9 mouse cellular contexts compared by ENCODE assay signal in the genomic region with DNA sequence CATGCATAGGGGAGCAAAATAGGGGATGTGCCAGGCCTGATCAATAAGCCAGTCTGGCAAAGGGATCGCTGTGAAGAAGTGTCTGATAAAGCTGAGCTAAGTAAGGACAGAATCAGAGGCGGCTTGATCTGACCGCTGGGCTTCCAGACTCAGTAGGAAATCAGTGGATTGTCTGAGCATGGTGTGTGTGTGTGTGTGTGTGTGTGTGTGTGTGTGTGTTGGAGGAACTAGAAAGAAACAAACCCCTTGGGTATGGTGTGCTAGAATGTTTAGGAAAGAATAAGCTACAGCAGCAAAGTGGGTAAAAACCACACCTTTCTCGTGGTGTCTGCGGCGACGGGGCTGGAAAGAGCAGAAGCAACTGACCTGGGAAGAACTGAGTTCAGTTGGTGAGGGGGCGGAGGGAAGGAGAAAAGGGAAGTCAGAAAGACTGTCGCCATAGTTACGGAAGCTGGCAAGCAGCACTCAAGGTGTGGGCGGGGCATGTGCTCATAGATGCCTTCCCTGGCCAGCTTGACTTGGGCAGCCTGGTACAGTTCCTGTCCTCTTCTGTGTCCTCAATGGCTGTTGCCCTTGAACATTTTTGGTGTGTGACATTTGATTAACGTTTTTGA. TPM values are rescaled to one million over a fixed set of nuclear protein-coding genes. Genes with fewer than 3 reads are reported as not detected.
A peak's percentile ranks its signal among the peaks of the same experiment; 100 is the strongest.
DNase-seq lines count a peak whose midpoint lies in the region; ATAC-seq and TF ChIP-seq lines count a peak whose summit lies in the region.
"Had no signal": no experiment of that assay in that cellular context is flagged by ENCODE, and none has a peak within 500 bp of the region (broad histone marks: within the 10 kb centered on the region; RNA-seq: fewer than 3 reads in every experiment).

No protein-coding gene starts in this region.

- intact Hi-C loops in left cerebral cortex, postnatal 25 days (cut with DNase I), result no loop called here

- no peak overlapping the region for H3K27ac ChIP-seq in forebrain, embryonic 14.5 days (ENCODE audit: low read depth, low read length)
- H3K27ac ChIP-seq in intestine, postnatal 0 days (ENCODE audit: low read depth, low read length), result no peak overlapping the region

- no peaks in the 10 kb centered on the region for H3K36me3 ChIP-seq in forebrain, embryonic 14.5 days (ENCODE audit: control insufficient read depth, insufficient read depth, low read length)
- H3K36me3 ChIP-seq in intestine, postnatal 0 days (ENCODE audit: control insufficient read depth, insufficient read depth), result no peaks in the 10 kb centered on the region

- WGBS in forebrain, embryonic 14.5 days, result 23% methylated on average over 12 of the region's 12 CpGs
- WGBS in intestine, postnatal 0 days, result 22% methylated on average over 12 of the region's 12 CpGs

- H3K4me3 ChIP-seq in forebrain, embryonic 14.5 days (ENCODE audit: low read depth, low read length), result no peak overlapping the region
- H3K4me3 ChIP-seq in intestine, postnatal 0 days (ENCODE audit: low read depth, low read length), result no peak overlapping the region
- H3K4me3 ChIP-seq: erythroblast, embryonic 14.5 days had no signal

- H3K4me2 ChIP-seq in forebrain, embryonic 14.5 days (ENCODE audit: low read length), result no peak overlapping the region
- H3K4me2 ChIP-seq in intestine, postnatal 0 days (replicated peaks; ENCODE audit: low read depth), result 0 out of 2 replicates have a peak overlapping the region, but pooled peaks have one; percentile 6

- no peak for TF ChIP-seq CTCF in intestine, postnatal 0 days (IDR thresholded peaks at IDR 0.05; ENCODE audit: low read depth)

- 0 out of 2 replicates have a peak, but pooled peaks cover 5% of the 10 kb centered on the region for H3K27me3 ChIP-seq in forebrain, embryonic 14.5 days (replicated peaks; ENCODE audit: control insufficient read depth, insufficient read depth, low read length)
- H3K27me3 ChIP-seq in intestine, postnatal 0 days (replicated peaks; ENCODE audit: control insufficient read depth, insufficient read depth, low read length), result no peaks in the 10 kb centered on the region

- ATAC-seq in CD4-positive, CD25-positive, alpha-beta regulatory T cell, adult 4 months, result peak; percentile 97
- peak; percentile 46; the same call in 1 of the 2 replicates for ATAC-seq in forebrain, embryonic 14.5 days
- ATAC-seq in intestine, postnatal 0 days, result no peak
- peak; percentile 93 for ATAC-seq in megakaryocyte progenitor cell, adult 5-6 weeks (replicated peaks; ENCODE audit: poor library complexity)

- no peaks in the 10 kb centered on the region for H3K9me3 ChIP-seq in forebrain, embryonic 14.5 days (replicated peaks; ENCODE audit: control insufficient read depth, low read length)
- no peaks in the 10 kb centered on the region for H3K9me3 ChIP-seq in intestine, postnatal 0 days (ENCODE audit: control insufficient read depth)

- H3K9ac ChIP-seq in forebrain, embryonic 14.5 days (ENCODE audit: low read length), result no peak overlapping the region; the same call in 1 of the 2 replicates
- no peak overlapping the region for H3K9ac ChIP-seq in intestine, postnatal 0 days (ENCODE audit: low read depth, low read length)

- DNase-seq in adrenal gland, adult 2 months, result peak; percentile 79
- peak; percentile 65 for DNase-seq in forebrain, embryonic 14.5 days (ENCODE audit: low spot score)
- DNase-seq in left cerebral cortex, postnatal 25 days (ENCODE audit: low spot score in 2 of 2), result peak; percentile 72 to 82
- DNase-seq in spleen, adult 12 weeks (ENCODE audit: low spot score), result peak; percentile 57
- no peak for DNase-seq in urinary bladder, adult 2 months (ENCODE audit: low spot score)

- 0 out of 2 replicates have a peak, but pooled peaks cover 4% of the 10 kb centered on the region for H3K4me1 ChIP-seq in forebrain, embryonic 14.5 days (ENCODE audit: control insufficient read depth, insufficient read depth, low read length)
- H3K4me1 ChIP-seq in intestine, postnatal 0 days (replicated peaks; ENCODE audit: control insufficient read depth, insufficient read depth, low read length), result no peaks in the 10 kb centered on the region

RNA-seq across cellular contexts. Expression of gene Tomm20l, which starts 2.6 kb away (rescaled TPM):
- polyA plus RNA-seq in CD4-positive, CD25-positive, alpha-beta regulatory T cell, adult 4 months (2017; shearing (Covaris generic)), result not detected
- 1 to 10 TPM; 7.5 to 7.6 TPM for total RNA-seq in adrenal gland, adult 2 months (2021)
- 0.30 and 0.82 TPM in 2 replicates for polyA plus RNA-seq in adrenal gland, adult 2 months (2012; rRNA removed)
- polyA plus RNA-seq in forebrain, embryonic 14.5 days (2014; fragmentation: Nextera tagmentation; extraction: Ambion mirVana), result 0.41 TPM in 1 of 2 replicates, not detected in the other
- not detected in 2 replicates for polyA plus RNA-seq in intestine, postnatal 0 days (2015; fragmentation: Nextera tagmentation; extraction: Ambion mirVana)
- total RNA-seq in left cerebral cortex, postnatal 25 days (2021), result not detected
- total RNA-seq in megakaryocyte progenitor cell, adult 5-6 weeks (2015), result not detected in 2 replicates
- not detected in 2 replicates for total RNA-seq in megakaryocyte progenitor cell, adult 5-6 weeks (2017)
- not detected in 2 replicates for polyA plus RNA-seq in urinary bladder, adult 2 months (2012; rRNA removed)
- polyA plus RNA-seq: erythroblast, embryonic 14.5 days had no signal

RNA-seq across cellular contexts. Expression of gene Timm9, which starts 22.7 kb away (rescaled TPM):
- polyA plus RNA-seq in CD4-positive, CD25-positive, alpha-beta regulatory T cell, adult 4 months (2017; shearing (Covaris generic)), result 10 to 100 TPM; 37.7 to 41.5 TPM
- 10 to 100 TPM; 44.1 to 52.0 TPM for total RNA-seq in adrenal gland, adult 2 months (2021)
- polyA plus RNA-seq in adrenal gland, adult 2 months (2012; rRNA removed), result 10.7 and 11.0 TPM in 2 replicates
- 85.7 and 94.9 TPM in 2 replicates for polyA plus RNA-seq in forebrain, embryonic 14.5 days (2014; fragmentation: Nextera tagmentation; extraction: Ambion mirVana)
- 69.1 and 74.9 TPM in 2 replicates for polyA plus RNA-seq in intestine, postnatal 0 days (2015; fragmentation: Nextera tagmentation; extraction: Ambion mirVana)
- 10 to 100 TPM; 58.0 to 62.5 TPM for total RNA-seq in left cerebral cortex, postnatal 25 days (2021)
- total RNA-seq in megakaryocyte progenitor cell, adult 5-6 weeks (2015), result 97.0 and 102 TPM in 2 replicates
- total RNA-seq in megakaryocyte progenitor cell, adult 5-6 weeks (2017), result 60.6 and 76.3 TPM in 2 replicates
- 29.6 and 35.3 TPM in 2 replicates for polyA plus RNA-seq in urinary bladder, adult 2 months (2012; rRNA removed)

RNA-seq across cellular contexts. Expression of gene 2700049A03Rik, which starts 22.9 kb away (rescaled TPM):
- polyA plus RNA-seq in CD4-positive, CD25-positive, alpha-beta regulatory T cell, adult 4 months (2017; shearing (Covaris generic)), result 10 to 100 TPM in 1 of 2 experiments, 1 to 10 TPM in 1; 7.8 to 13.4 TPM
- 1 to 10 TPM; 8.3 to 8.7 TPM for total RNA-seq in adrenal gland, adult 2 months (2021)
- 2.4 and 2.7 TPM in 2 replicates for polyA plus RNA-seq in adrenal gland, adult 2 months (2012; rRNA removed)
- 19.2 and 19.9 TPM in 2 replicates for polyA plus RNA-seq in forebrain, embryonic 14.5 days (2014; fragmentation: Nextera tagmentation; extraction: Ambion mirVana)
- 2.7 and 4.2 TPM in 2 replicates for polyA plus RNA-seq in intestine, postnatal 0 days (2015; fragmentation: Nextera tagmentation; extraction: Ambion mirVana)
- 1 to 10 TPM; 5.2 TPM for total RNA-seq in left cerebral cortex, postnatal 25 days (2021)
- 19.4 and 20.3 TPM in 2 replicates for total RNA-seq in megakaryocyte progenitor cell, adult 5-6 weeks (2015)
- 10.9 and 16.3 TPM in 2 replicates for total RNA-seq in megakaryocyte progenitor cell, adult 5-6 weeks (2017)
- polyA plus RNA-seq in urinary bladder, adult 2 months (2012; rRNA removed), result 4.7 and 5.1 TPM in 2 replicates
